Mouse (Mus musculus) heart, adult 11 months (tissue): ENCODE data around the gene Akr1cl.

Experiments
- DNase-seq: peaks from one replicate; pipeline ENCODE4 v3.0.0; 2022

The Akr1cl gene

DNA sequence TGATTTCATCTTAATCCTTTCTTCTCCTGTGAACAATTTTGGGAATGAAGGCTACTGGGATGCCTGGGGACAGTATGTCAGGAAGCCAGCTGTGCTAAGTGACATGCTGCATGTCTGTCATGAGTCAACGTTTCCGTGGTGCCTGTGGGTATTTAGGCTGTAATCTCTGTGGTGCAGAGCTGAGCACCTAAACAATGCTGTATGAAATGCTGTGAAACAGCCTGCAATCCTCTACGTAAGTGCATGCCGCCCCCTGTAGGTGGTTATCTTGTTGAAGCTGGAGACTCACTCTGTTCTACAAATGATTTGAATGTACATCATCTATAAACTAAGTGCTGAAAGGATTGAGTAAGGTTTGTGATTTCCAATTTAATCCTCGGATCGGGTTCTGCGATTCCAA lies 46.4 kb downstream of the Akr1cl start:
- peak; percentile 66 for DNase-seq

DNA sequence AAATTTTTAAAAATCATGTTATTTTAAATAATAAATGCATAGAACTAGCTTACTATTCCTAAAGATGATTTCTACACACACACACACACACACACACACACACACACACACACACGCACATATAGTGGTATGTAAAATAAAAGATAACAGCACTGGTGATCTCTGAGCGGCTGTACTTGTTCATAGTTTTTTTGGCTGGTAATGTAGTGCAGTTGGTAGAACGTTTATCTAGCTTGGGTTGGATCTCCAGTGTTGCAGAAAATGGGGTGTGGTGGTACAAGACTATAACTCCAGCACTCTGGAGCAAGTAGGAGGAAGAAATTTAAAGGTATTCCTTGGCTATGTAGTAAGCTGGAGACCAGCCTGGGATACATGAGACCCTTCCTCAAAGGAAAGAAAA lies 49.3 kb downstream of the Akr1cl start:
- DNase-seq, result no peak

DNA sequence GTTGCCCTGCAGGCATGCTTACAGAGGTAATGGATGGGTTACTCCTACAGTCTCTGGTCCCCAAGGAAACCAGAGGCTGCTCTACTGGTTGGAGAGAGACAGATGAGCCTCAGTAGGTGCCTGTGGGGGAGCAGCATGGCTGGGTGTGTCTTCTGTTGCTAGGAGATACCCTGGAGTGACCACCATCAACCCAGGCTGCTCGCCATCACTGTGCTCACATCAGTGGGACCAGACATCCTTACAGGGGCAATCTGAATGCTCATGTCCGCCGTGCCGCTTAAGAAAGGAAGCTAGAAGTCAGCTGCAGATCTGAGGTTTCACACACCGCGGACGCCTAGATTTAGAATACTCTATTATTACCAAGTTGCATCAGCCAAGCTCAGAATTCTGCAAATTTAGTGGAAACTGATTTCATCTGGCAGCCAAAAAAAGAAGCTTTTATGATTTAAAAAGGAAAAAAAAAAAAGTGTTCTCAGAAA lies 54.2 kb downstream of the Akr1cl start:
- peak; percentile 74 for DNase-seq

DNA sequence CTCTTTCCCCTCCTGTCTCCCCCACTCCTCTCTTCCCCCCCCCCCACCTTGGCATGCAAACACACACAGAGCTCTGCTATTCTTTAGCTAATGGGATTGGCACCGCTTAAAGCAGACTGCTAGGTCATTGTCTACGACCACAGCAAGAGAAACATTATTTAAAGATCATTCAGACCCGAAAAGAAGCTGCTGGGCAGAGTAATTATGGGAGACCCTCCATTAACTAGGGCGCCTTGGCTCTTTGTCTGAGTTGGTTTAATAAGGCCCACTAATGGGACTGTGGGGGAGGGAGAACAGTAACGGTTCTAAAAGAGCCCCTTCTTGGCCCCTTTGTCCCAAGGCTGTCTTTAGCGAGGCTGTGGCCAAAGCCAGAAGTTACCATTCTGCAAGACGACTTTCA lies 57.2 kb downstream of the Akr1cl start:
- peak; percentile 18 for DNase-seq

DNA sequence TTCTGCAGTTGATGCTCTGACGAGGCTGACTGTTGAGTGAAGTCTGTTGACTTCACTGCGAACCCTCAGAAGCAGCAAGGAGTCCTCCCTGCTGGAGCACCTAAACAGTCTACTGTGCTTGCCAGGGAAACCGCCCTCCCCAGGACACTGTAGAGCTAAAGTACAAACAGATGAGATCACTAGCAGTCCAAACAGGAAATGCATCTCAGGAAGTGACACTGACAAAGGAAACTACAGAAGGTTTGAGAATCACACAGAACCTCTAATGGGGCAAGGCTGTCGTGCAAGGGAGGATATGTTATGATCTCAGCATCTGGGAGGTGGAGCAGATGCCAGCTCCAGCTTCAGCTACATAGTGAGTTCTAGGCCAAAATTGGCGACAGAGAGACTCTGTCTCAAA lies 61.9 kb downstream of the Akr1cl start:
- peak; percentile 85 for DNase-seq
